Mouse (Mus musculus) testis, adult 2 months (tissue): ENCODE results near the gene Tpbgl.

Experiments
- CTCF ChIP-seq: fragments of 200-500 bp; IDR thresholded peaks from 2 replicates; pipeline ENCODE4 v1.5.1; 2012; ENCODE audit warnings: low read depth, mild to moderate bottlenecking, inconsistent platforms, low read length, moderate library complexity; ENCODE audit not compliant: control insufficient read depth, insufficient read depth, insufficient replicate concordance
- POLR2A ChIP-seq: fragments of 200-500 bp; IDR thresholded peaks from 2 replicates; pipeline ENCODE4 v1.6.1; 2012; ENCODE audit warnings: low read depth, mild to moderate bottlenecking, inconsistent platforms, low read length, moderate library complexity; ENCODE audit not compliant: control insufficient read depth

DNA sequence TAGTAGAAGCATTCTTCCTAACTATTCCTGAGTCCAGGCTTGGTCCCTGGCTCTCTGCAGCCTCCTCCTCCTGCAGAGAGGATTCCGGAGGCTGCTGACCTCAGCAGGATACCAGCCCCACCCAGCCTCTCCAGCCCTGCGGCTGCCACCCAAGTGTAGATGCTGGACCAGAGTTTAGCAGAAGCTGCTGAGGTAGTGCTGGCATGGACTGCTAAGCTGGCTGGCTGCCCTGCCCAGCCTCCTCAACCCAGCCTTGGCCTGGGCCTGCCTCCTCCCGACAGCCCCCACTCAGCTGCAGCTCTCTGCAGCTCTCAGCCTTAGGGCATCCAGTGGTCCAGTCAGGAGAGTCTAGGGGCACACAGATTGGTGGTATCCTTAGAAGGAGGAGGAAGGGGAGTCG lies 14.3 kb upstream of the Tpbgl start:
- TF ChIP-seq CTCF, result no peak
- no peak for TF ChIP-seq POLR2A
